Mouse (Mus musculus) hindbrain, embryonic 10.5 days (tissue): Measurements from ENCODE around the gene Fam102b. TPM values are rescaled to one million over a fixed set of nuclear protein-coding genes. Genes with fewer than 3 reads are reported as not detected.

Source experiments
- DNase-seq: peaks from one replicate; pipeline ENCODE4 v3.0.0-alpha.2; 2017; ENCODE audit warnings: low spot score
- H3K27ac ChIP-seq: fragments of 300-500 bp; sonication (generic); 2 replicates; pipeline ENCODE4 v1.5.1; 2016; ENCODE audit warnings: mild to moderate bottlenecking, moderate library complexity
- H3K27me3 ChIP-seq: fragments of 300-500 bp; sonication (generic); 2 replicates; pipeline ENCODE4 v1.6.1; 2016; ENCODE audit warnings: mild to moderate bottlenecking; ENCODE audit not compliant: poor library complexity, insufficient read depth, severe bottlenecking
- H3K36me3 ChIP-seq: fragments of 300-500 bp; sonication (generic); 2 replicates; pipeline ENCODE4 v1.6.1; 2016; ENCODE audit warnings: mild to moderate bottlenecking, moderate library complexity
- H3K4me1 ChIP-seq: fragments of 300-500 bp; sonication (generic); replicated peaks from 2 replicates; pipeline ENCODE4 v1.6.1; 2016; ENCODE audit warnings: mild to moderate bottlenecking
- H3K4me3 ChIP-seq: fragments of 300-500 bp; sonication (generic); 2 replicates; pipeline ENCODE4 v1.5.1; 2016; ENCODE audit warnings: mild to moderate bottlenecking, moderate library complexity
- H3K9me3 ChIP-seq: fragments of 300-500 bp; sonication (generic); 2 replicates; pipeline ENCODE4 v1.6.1; 2016; ENCODE audit warnings: mild to moderate bottlenecking, moderate library complexity
- WGBS: fragments of 180-500 bp; shearing (Covaris S2); methylation state at CpG from one replicate; pipeline ENCODE4 v1.1.7; 2016; 5-methylcytosine and 5-hydroxymethylcytosine counted together
- polyA plus RNA-seq: library from polyadenylated mRNA; unstranded; fragments of >200 nt; fragmentation: Nextera tagmentation; extraction: Ambion mirVana; gene quantifications from 2 replicates; pipeline ENCODE4 v1.2.1, GENCODE M21; 2016

Gene Fam102b
- polyA plus RNA-seq, 1 experiment from 2014 or later = 5.3 TPM

GRCm38 (mm10) chr3:108938691-108939090 lies 88.7 kb downstream of the Fam102b start:
- Histone ChIP-seq H3K27me3 (no peaks in the 10 kb centered on the region), H3K4me1 (peaks cover 7% of the 10 kb centered on the region; the same call in 1 of the 2 replicates), H3K27ac (no peak overlapping the region), H3K4me3 (no peak overlapping the region), H3K9me3 (0 out of 2 replicates have a peak, but pooled peaks cover 10% of the 10 kb centered on the region), H3K36me3 (no peaks in the 10 kb centered on the region)
- 92% methylated on average over 5 of the region's 5 CpGs for WGBS
- no peak for DNase-seq

- Histone ChIP-seq H3K9me3 (no peaks in the 10 kb centered on the region), H3K36me3 (no peaks in the 10 kb centered on the region), H3K4me1 (no peaks in the 10 kb centered on the region), H3K27me3 (no peaks in the 10 kb centered on the region), H3K4me3 (no peak overlapping the region), H3K27ac (no peak overlapping the region)
- 93% methylated on average over 6 of the region's 6 CpGs for WGBS
- no peak for DNase-seq
These were observed 93.8 kb downstream of the Fam102b start for GRCm38 (mm10) chr3:108933557-108933956.

GRCm38 (mm10) chr3:108926308-108926707 lies 101.1 kb downstream of the Fam102b start:
- Histone ChIP-seq H3K36me3 (no peaks in the 10 kb centered on the region), H3K27ac (no peak overlapping the region)
- WGBS = 76% methylated on average over 1 of the region's 1 CpGs

GRCm38 (mm10) chr3:108925677-108926076 lies 101.7 kb downstream of the Fam102b start:
- H3K27me3 ChIP-seq = no peaks in the 10 kb centered on the region
- H3K4me1 ChIP-seq = no peaks in the 10 kb centered on the region
- no peak overlapping the region for H3K4me3 ChIP-seq
- no peaks in the 10 kb centered on the region for H3K9me3 ChIP-seq
- 90% methylated on average over 4 of the region's 4 CpGs for WGBS
- no peak overlapping the region for H3K27ac ChIP-seq
- no peaks in the 10 kb centered on the region for H3K36me3 ChIP-seq
- DNase-seq = no peak

More at GRCm38 (mm10) chr3:108926308-108926707, 101.1 kb downstream of the Fam102b start:
- no peak overlapping the region for H3K4me3 ChIP-seq
- DNase-seq = no peak
- no peaks in the 10 kb centered on the region for H3K4me1 ChIP-seq
- H3K27me3 ChIP-seq = no peaks in the 10 kb centered on the region
- H3K9me3 ChIP-seq = no peaks in the 10 kb centered on the region

GRCm38 (mm10) chr3:108921822-108922221 lies 105.6 kb downstream of the Fam102b start:
- peaks cover 2% of the 10 kb centered on the region; the same call in 1 of the 2 replicates for H3K4me1 ChIP-seq
- no peaks in the 10 kb centered on the region for H3K27me3 ChIP-seq
- DNase-seq = no peak
- H3K36me3 ChIP-seq = no peaks in the 10 kb centered on the region
- no peak overlapping the region for H3K27ac ChIP-seq
- WGBS = 85% methylated on average over 1 of the region's 1 CpGs
- H3K9me3 ChIP-seq = no peaks in the 10 kb centered on the region
- no peak overlapping the region for H3K4me3 ChIP-seq

Other genes with a start within 250 kb of the Fam102b start
- 18.9 and 26.1 TPM in 2 replicates for gene Stxbp3, start 187.1 kb downstream of the Fam102b start, polyA plus RNA-seq
- 0.05 TPM in 1 of 2 replicates, not detected in the other for gene Fndc7, start 137.6 kb downstream of the Fam102b start, polyA plus RNA-seq
- gene Prpf38b, start 115.9 kb downstream of the Fam102b start, polyA plus RNA-seq = 52.6 and 74.6 TPM in 2 replicates
- gene Henmt1, start 87.7 kb downstream of the Fam102b start, polyA plus RNA-seq = 0.58 and 0.86 TPM in 2 replicates
- not detected in 2 replicates for gene Gm9857, start 87.2 kb downstream of the Fam102b start, polyA plus RNA-seq
- gene Slc25a54, start 52.9 kb upstream of the Fam102b start, polyA plus RNA-seq = not detected in 2 replicates
- 25.9 and 29.7 TPM in 2 replicates for gene Slc25a24, start 95.5 kb upstream of the Fam102b start, polyA plus RNA-seq